Mouse (Mus musculus) bone marrow, adult 2 months (tissue): ENCODE data around the gene Ap1s3.

ENCODE experiments used
- CTCF ChIP-seq: fragments of 200-500 bp; IDR thresholded peaks from 2 replicates; pipeline ENCODE4 v1.5.1; 2011; ENCODE audit warnings: low read length, control low read depth; ENCODE audit not compliant: control insufficient read depth, insufficient read depth
- POLR2A ChIP-seq: fragments of 200-500 bp; IDR thresholded peaks from 2 replicates; pipeline ENCODE4 v1.6.1; 2011; ENCODE audit warnings: low read depth, mild to moderate bottlenecking, control low read depth, low read length, borderline replicate concordance; ENCODE audit not compliant: control insufficient read depth

DNA sequence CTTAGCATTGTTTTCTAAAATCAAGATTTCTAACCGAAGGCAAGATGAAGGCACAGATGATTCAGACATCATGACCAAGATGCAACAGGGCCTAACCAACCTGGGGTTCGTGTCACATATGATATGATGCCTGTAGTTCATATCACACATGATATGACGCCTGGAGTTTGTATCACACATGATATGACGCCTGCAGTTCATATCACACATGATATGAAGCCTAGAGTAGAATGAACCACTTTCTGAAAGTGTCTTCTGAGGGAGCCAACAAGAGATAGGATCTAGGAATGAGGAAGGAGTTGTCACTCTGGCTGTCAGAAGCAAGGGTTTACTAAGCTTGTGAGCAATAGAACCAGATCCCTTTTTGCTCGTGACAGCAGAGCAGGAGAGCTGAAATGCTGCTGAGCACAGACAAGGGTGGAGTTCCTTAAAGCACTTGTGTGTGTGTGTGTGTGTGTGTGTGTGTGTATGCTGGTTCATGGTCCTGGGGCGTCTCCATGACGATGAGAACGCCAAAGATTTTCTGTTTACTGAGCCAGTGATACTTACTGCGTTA lies 2.3 kb downstream of the Ap1s3 start:
- no peak for TF ChIP-seq POLR2A
- no peak for TF ChIP-seq CTCF
